In the genomic region with DNA sequence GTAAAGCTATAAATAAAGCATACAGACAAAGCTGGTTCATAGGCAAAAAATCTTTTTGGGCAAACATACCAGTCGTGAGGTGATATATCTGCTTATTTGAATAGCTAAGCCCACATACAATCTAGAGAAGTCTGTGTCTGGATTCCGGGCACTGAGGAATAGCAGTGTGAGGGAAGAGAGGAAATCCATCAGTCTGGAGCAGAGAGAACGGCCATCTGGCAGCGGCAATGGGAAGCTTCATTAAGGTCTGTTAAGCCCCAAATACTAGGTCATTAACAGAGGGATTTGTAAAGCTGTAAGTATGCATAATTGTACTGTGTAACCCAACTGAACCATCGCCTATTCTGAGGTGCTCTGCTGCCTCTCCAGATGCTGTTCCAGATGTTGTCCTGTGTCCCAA, we compare ENCODE assay signal across 23 mouse cellular contexts.
DNase-seq lines count a peak whose midpoint lies in the region; ATAC-seq and TF ChIP-seq lines count a peak whose summit lies in the region.
"Had no signal": no experiment of that assay in that cellular context is flagged by ENCODE, and none has a peak within 500 bp of the region (broad histone marks: within the 10 kb centered on the region; RNA-seq: fewer than 3 reads in every experiment).

No protein-coding gene starts in this region.

- H3K9ac ChIP-seq in forebrain, embryonic 14.5 days (ENCODE audit: low read length): no peak overlapping the region
- no peak overlapping the region for H3K9ac ChIP-seq in forebrain, embryonic 12.5 days
- H3K9ac ChIP-seq: limb, embryonic 15.5 days; liver, embryonic 14.5 days; lung, embryonic 14.5 days had no signal

- 51% methylated on average over 5 of the region's 5 CpGs for WGBS in forebrain, embryonic 14.5 days
- 66% methylated on average over 5 of the region's 5 CpGs for WGBS in forebrain, embryonic 12.5 days
- 39% methylated on average over 5 of the region's 5 CpGs for WGBS in cerebellum, adult 2 months

- TF ChIP-seq POLR2A in cerebellum, adult 2 months (IDR thresholded peaks at IDR 0.05; ENCODE audit: borderline replicate concordance, insufficient read depth, low read length): no peak

- ATAC-seq in forebrain, embryonic 14.5 days: no peak
- ATAC-seq in forebrain, embryonic 12.5 days (ENCODE audit: low FRiP score): no peak
- ATAC-seq: midbrain, embryonic 16.5 days had no signal

- DNase-seq in forebrain, embryonic 14.5 days (ENCODE audit: low spot score): peak; percentile 27
- DNase-seq in brain, adult 2 months (ENCODE audit: low read depth, low spot score): peak; percentile 70
- DNase-seq in cerebellum, adult 2 months: peak; percentile 34 to 55
- peak; percentile 34 to 56 for DNase-seq in cerebellum, postnatal 25 days
- no peak for DNase-seq in lung, postnatal 14 days
- no peak for DNase-seq in right cerebral cortex, adult 18-20 months
- DNase-seq in lung, postnatal 4 days: no peak
- DNase-seq: adrenal gland, postnatal 10 days; gastrocnemius, postnatal 25 days; heart, postnatal 36 days; kidney, adult 18-20 months; kidney, postnatal 10 days; left cerebral cortex, postnatal 4 days; lung, embryonic 14.5 days; right cerebral cortex, postnatal 14 days; spleen, adult 18-20 months had no signal

- no peak overlapping the region for H3K4me2 ChIP-seq in forebrain, embryonic 14.5 days (ENCODE audit: low read length)
- no peak overlapping the region for H3K4me2 ChIP-seq in forebrain, embryonic 12.5 days
- H3K4me2 ChIP-seq: limb, embryonic 15.5 days; lung, embryonic 14.5 days had no signal

- H3K4me3 ChIP-seq in forebrain, embryonic 14.5 days (ENCODE audit: low read depth, low read length): no peak overlapping the region
- H3K4me3 ChIP-seq in forebrain, embryonic 12.5 days (replicated peaks): no peak overlapping the region
- no peak overlapping the region for H3K4me3 ChIP-seq in cerebellum, adult 2 months (replicated peaks; ENCODE audit: insufficient read depth, low read depth, low read length)
- H3K4me3 ChIP-seq: forebrain, embryonic 10.5 days; left cerebral cortex, adult 2 months; limb, embryonic 15.5 days had no signal

- no peaks in the 10 kb centered on the region for H3K4me1 ChIP-seq in forebrain, embryonic 14.5 days (ENCODE audit: control insufficient read depth, insufficient read depth, low read length)
- no peaks in the 10 kb centered on the region for H3K4me1 ChIP-seq in forebrain, embryonic 12.5 days
- H3K4me1 ChIP-seq in cerebellum, adult 2 months (ENCODE audit: control insufficient read depth, insufficient read depth, low read length): peaks cover 21% of the 10 kb centered on the region
- H3K4me1 ChIP-seq: forebrain, embryonic 10.5 days; limb, embryonic 15.5 days had no signal

- no peaks in the 10 kb centered on the region for H3K9me3 ChIP-seq in forebrain, embryonic 14.5 days (replicated peaks; ENCODE audit: control insufficient read depth, low read length)
- no peaks in the 10 kb centered on the region for H3K9me3 ChIP-seq in forebrain, embryonic 12.5 days
- H3K9me3 ChIP-seq: forebrain, embryonic 10.5 days; limb, embryonic 15.5 days had no signal

- no peak overlapping the region for H3K27ac ChIP-seq in forebrain, embryonic 14.5 days (ENCODE audit: low read depth, low read length)
- no peak overlapping the region for H3K27ac ChIP-seq in forebrain, embryonic 12.5 days
- H3K27ac ChIP-seq in cerebellum, adult 2 months (ENCODE audit: insufficient read depth, low read length): no peak overlapping the region
- H3K27ac ChIP-seq: forebrain, embryonic 10.5 days; left cerebral cortex, adult 2 months; limb, embryonic 15.5 days; liver, embryonic 14.5 days; macrophage had no signal

- H3K36me3 ChIP-seq in forebrain, embryonic 14.5 days (ENCODE audit: control insufficient read depth, insufficient read depth, low read length): no peaks in the 10 kb centered on the region
- no peaks in the 10 kb centered on the region for H3K36me3 ChIP-seq in forebrain, embryonic 12.5 days (replicated peaks)
- H3K36me3 ChIP-seq: forebrain, embryonic 10.5 days; limb, embryonic 15.5 days had no signal

- H3K27me3 ChIP-seq in forebrain, embryonic 14.5 days (replicated peaks; ENCODE audit: control insufficient read depth, insufficient read depth, low read length): no peaks in the 10 kb centered on the region
- H3K27me3 ChIP-seq in forebrain, embryonic 12.5 days: no peaks in the 10 kb centered on the region
- H3K27me3 ChIP-seq in cerebellum, adult 2 months (ENCODE audit: control insufficient read depth, insufficient read depth, low read length): no peaks in the 10 kb centered on the region
- H3K27me3 ChIP-seq: limb, embryonic 15.5 days had no signal

- no peak for TF ChIP-seq CTCF in cerebellum, adult 2 months (IDR thresholded peaks at IDR 0.05; ENCODE audit: borderline replicate concordance, insufficient read depth, low read depth, low read length)

Comparison
In these comparisons a context has a peak if more than half of its experiments do, and no peak if none do; other contexts are left out.
1. DNase-seq: peak in forebrain, embryonic 14.5 days (single experiment), brain, adult 2 months (single experiment), cerebellum, adult 2 months (2 of 2) and cerebellum, postnatal 25 days (2 of 2); none in lung, postnatal 14 days (single experiment), right cerebral cortex, adult 18-20 months (single experiment) and lung, postnatal 4 days (0 of 2).